Mouse (Mus musculus) embryonic facial prominence, embryonic 13.5 days (tissue): ENCODE measurements around the gene Psmb3. TPM values are rescaled to one million over a fixed set of nuclear protein-coding genes. Genes with fewer than 3 reads are reported as not detected.
A peak's percentile ranks its signal among the peaks of the same experiment; 100 is the strongest.
"Not testable (repeated sequence)": the region's sequence is repeated elsewhere in the genome, so short reads cannot be mapped to it uniquely, and the experiment has no call there.

Experiments used
- ATAC-seq: fragments of 200-750 bp; cut with Nextera tagmentation; 2 replicates; pipeline ENCODE4 v1.8.0; 2017; ENCODE audit warnings: low read depth; ENCODE audit not compliant: insufficient number of reproducible peaks, insufficient read depth, low FRiP score, low TSS enrichment
- H3K27ac ChIP-seq: fragments of 300-500 bp; sonication (generic); 2 replicates; pipeline ENCODE4 v1.5.1; 2015; ENCODE audit warnings: moderate library complexity, mild to moderate bottlenecking, inconsistent platforms
- H3K27me3 ChIP-seq: fragments of 300-500 bp; sonication (generic); 2 replicates; pipeline ENCODE4 v1.6.1; 2015; ENCODE audit warnings: mild to moderate bottlenecking, inconsistent platforms
- H3K36me3 ChIP-seq: fragments of 300-500 bp; sonication (generic); 2 replicates; pipeline ENCODE4 v1.6.1; 2015; ENCODE audit warnings: mild to moderate bottlenecking, inconsistent platforms
- H3K4me1 ChIP-seq: fragments of 300-500 bp; sonication (generic); 2 replicates; pipeline ENCODE4 v1.6.1; 2015; ENCODE audit warnings: inconsistent platforms
- H3K4me2 ChIP-seq: fragments of 300-500 bp; sonication (generic); 2 replicates; pipeline ENCODE4 v1.6.1; 2015; ENCODE audit warnings: moderate library complexity, mild to moderate bottlenecking, inconsistent platforms
- H3K4me3 ChIP-seq: fragments of 300-500 bp; sonication (generic); 2 replicates; pipeline ENCODE4 v1.5.1; 2015; ENCODE audit warnings: mild to moderate bottlenecking, inconsistent platforms
- H3K9ac ChIP-seq: fragments of 300-500 bp; sonication (generic); 2 replicates; pipeline ENCODE4 v1.6.1; 2015; ENCODE audit warnings: mild to moderate bottlenecking, inconsistent platforms
- H3K9me3 ChIP-seq: fragments of 300-500 bp; sonication (generic); 2 replicates; pipeline ENCODE4 v1.6.1; 2016; ENCODE audit warnings: inconsistent platforms
- whole genome bisulfite sequencing: fragments of 180-500 bp; shearing (Covaris S2); methylation state at CpG from one replicate; pipeline ENCODE4 v1.1.7; 2015; ENCODE audit warnings: mixed read lengths; 5-methylcytosine and 5-hydroxymethylcytosine counted together
- polyA plus RNA-seq: library from polyadenylated mRNA; unstranded; fragments of >200 nt; fragmentation: Nextera tagmentation; extraction: Ambion mirVana; gene quantifications from 2 replicates; pipeline ENCODE4 v1.2.1, GENCODE M21; 2015

The Psmb3 gene
- polyA plus RNA-seq, 1 experiment from 2014 or later, result 487 TPM

- Histone ChIP-seq H3K4me2 (no peak overlapping the region), H3K27ac (no peak overlapping the region), H3K9me3 (no peaks in the 10 kb centered on the region), H3K9ac (0 out of 2 replicates have a peak overlapping the region, but pooled peaks have one; percentile 6), H3K4me3 (no peak overlapping the region), H3K4me1 (peaks cover 5% of the 10 kb centered on the region), H3K27me3 (no peaks in the 10 kb centered on the region), H3K36me3 (peaks cover 83% of the 10 kb centered on the region)
- 73% methylated on average over 7 of the region's 7 CpGs for WGBS
- no peak for ATAC-seq
Measured at GRCm38 (mm10) chr11:97728730-97729129, 25.5 kb downstream of the Psmb3 start.

- Histone ChIP-seq H3K4me3 (no peak overlapping the region), H3K9ac (0 out of 2 replicates have a peak overlapping the region, but pooled peaks have one; percentile 32), H3K36me3 (peaks cover 39% of the 10 kb centered on the region), H3K27me3 (no peaks in the 10 kb centered on the region), H3K4me1 (peaks cover 21% of the 10 kb centered on the region), H3K9me3 (no peaks in the 10 kb centered on the region), H3K27ac (peak overlapping the region; percentile 51), H3K4me2 (peak overlapping the region; percentile 17; the same call in 1 of the 2 replicates)
- 12% methylated on average over 10 of the region's 10 CpGs for WGBS
- no peak for ATAC-seq
Measured at GRCm38 (mm10) chr11:97733689-97734088, 30.5 kb downstream of the Psmb3 start.

- H3K4me1 ChIP-seq, result peaks cover 25% of the 10 kb centered on the region
- not testable (repeated sequence) for H3K4me2 ChIP-seq, ATAC-seq, H3K27me3 ChIP-seq, H3K9me3 ChIP-seq, H3K4me3 ChIP-seq, H3K9ac ChIP-seq, H3K27ac ChIP-seq
- peaks cover 28% of the 10 kb centered on the region for H3K36me3 ChIP-seq
- 78% methylated on average over 5 of the region's 5 CpGs for WGBS
Measured at GRCm38 (mm10) chr11:97734810-97735209, 31.6 kb downstream of the Psmb3 start.

- ATAC-seq, result no peak
- Histone ChIP-seq H3K9ac (no peak overlapping the region), H3K27me3 (no peaks in the 10 kb centered on the region), H3K27ac (no peak overlapping the region), H3K4me3 (no peak overlapping the region), H3K9me3 (no peaks in the 10 kb centered on the region), H3K36me3 (peaks cover 14% of the 10 kb centered on the region), H3K4me2 (no peak overlapping the region), H3K4me1 (peaks cover 33% of the 10 kb centered on the region)
- WGBS, result 82% methylated on average over 5 of the region's 5 CpGs
Measured at GRCm38 (mm10) chr11:97736645-97737044, 33.4 kb downstream of the Psmb3 start.

DNA sequence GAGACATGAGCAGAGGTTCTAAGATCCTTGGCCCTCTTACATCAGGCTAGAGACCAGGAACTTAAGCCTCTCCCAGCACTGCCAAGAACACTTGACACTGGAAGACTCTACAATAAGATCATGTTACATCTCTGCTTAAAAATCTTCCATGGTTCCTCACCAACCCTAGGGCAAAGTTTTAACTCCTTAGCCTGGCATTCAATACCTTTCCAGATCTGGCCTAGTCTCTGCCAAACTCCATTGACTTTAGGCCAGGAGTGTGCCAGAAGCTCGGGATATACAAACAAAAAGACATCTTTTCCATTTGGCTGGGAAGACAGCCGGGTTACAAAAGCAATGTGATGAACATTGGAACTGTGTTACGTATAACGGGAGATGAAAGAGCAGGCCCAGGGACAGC, 34.4 kb downstream of the Psmb3 start:
- no peak overlapping the region for H3K9ac ChIP-seq
- H3K4me2 ChIP-seq, result no peak overlapping the region
- ATAC-seq, result no peak

GRCm38 (mm10) chr11:97738703-97739102, 35.5 kb downstream of the Psmb3 start:
- Histone ChIP-seq H3K4me1 (peaks cover 46% of the 10 kb centered on the region), H3K27me3 (no peaks in the 10 kb centered on the region), H3K4me2 (no peak overlapping the region), H3K9ac (no peak overlapping the region), H3K4me3 (no peak overlapping the region), H3K9me3 (no peaks in the 10 kb centered on the region), H3K36me3 (0 out of 2 replicates have a peak, but pooled peaks cover 5% of the 10 kb centered on the region), H3K27ac (no peak overlapping the region)
- WGBS, result 64% methylated on average over 6 of the region's 6 CpGs
- no peak for ATAC-seq

More for the DNA sequence above, 34.4 kb downstream of the Psmb3 start:
- Histone ChIP-seq H3K9me3 (no peaks in the 10 kb centered on the region), H3K36me3 (peaks cover 5% of the 10 kb centered on the region), H3K4me1 (peaks cover 40% of the 10 kb centered on the region), H3K4me3 (no peak overlapping the region), H3K27ac (peak overlapping the region; percentile 44; the same call in 1 of the 2 replicates), H3K27me3 (no peaks in the 10 kb centered on the region)
- 41% methylated on average over 4 of the region's 4 CpGs for WGBS

GRCm38 (mm10) chr11:97739155-97739554, 36.0 kb downstream of the Psmb3 start:
- Histone ChIP-seq H3K4me2 (no peak overlapping the region), H3K4me3 (no peak overlapping the region), H3K27me3 (no peaks in the 10 kb centered on the region), H3K27ac (no peak overlapping the region), H3K9ac (no peak overlapping the region), H3K9me3 (no peaks in the 10 kb centered on the region), H3K36me3 (0 out of 2 replicates have a peak, but pooled peaks cover 5% of the 10 kb centered on the region), H3K4me1 (peaks cover 42% of the 10 kb centered on the region)
- WGBS, result 84% methylated on average over 3 of the region's 3 CpGs
- no peak for ATAC-seq

GRCm38 (mm10) chr11:97740190-97740589, 37.0 kb downstream of the Psmb3 start:
- no peak overlapping the region for H3K4me3 ChIP-seq
- H3K36me3 ChIP-seq, result 0 out of 2 replicates have a peak, but pooled peaks cover 5% of the 10 kb centered on the region
- WGBS, result 35% methylated on average over 7 of the region's 7 CpGs
- H3K9ac ChIP-seq, result no peak overlapping the region; the same call in 1 of the 2 replicates
- H3K27me3 ChIP-seq, result no peaks in the 10 kb centered on the region
- no peaks in the 10 kb centered on the region for H3K9me3 ChIP-seq
- peaks cover 39% of the 10 kb centered on the region for H3K4me1 ChIP-seq
- peak overlapping the region; percentile 0; the same call in 1 of the 2 replicates for H3K4me2 ChIP-seq
- H3K27ac ChIP-seq, result no peak overlapping the region
- ATAC-seq, result no peak

DNA sequence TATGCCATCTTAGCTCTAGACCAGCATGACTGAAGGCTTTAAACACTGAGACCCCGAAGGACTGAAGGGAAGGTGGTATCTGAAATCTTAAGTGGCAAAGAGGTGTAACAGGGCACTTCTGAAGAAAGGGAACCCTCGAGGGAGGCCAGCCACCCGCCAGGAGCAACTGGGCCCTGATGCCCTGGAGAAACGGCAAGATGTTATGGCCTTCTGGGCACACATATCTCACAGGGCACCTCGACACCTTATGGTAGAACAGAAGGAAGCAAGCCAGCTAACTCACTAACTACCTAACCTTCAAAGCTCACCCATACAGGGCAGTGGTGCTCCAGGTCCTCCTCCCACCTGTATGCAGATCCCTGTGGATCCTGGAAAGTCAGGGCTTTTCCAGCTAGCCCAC, 39.0 kb downstream of the Psmb3 start:
- peak overlapping the region; percentile 82; the same call in 1 of the 2 replicates for H3K4me2 ChIP-seq
- H3K27me3 ChIP-seq, result no peaks in the 10 kb centered on the region
- WGBS, result 88% methylated on average over 5 of the region's 5 CpGs
- H3K9ac ChIP-seq, result no peak overlapping the region
- peaks cover 13% of the 10 kb centered on the region for H3K36me3 ChIP-seq
- H3K27ac ChIP-seq, result no peak overlapping the region
- ATAC-seq, result no peak
- H3K4me1 ChIP-seq, result peaks cover 39% of the 10 kb centered on the region
- peak overlapping the region; percentile 76; the same call in 1 of the 2 replicates for H3K4me3 ChIP-seq
- H3K9me3 ChIP-seq, result no peaks in the 10 kb centered on the region

DNA sequence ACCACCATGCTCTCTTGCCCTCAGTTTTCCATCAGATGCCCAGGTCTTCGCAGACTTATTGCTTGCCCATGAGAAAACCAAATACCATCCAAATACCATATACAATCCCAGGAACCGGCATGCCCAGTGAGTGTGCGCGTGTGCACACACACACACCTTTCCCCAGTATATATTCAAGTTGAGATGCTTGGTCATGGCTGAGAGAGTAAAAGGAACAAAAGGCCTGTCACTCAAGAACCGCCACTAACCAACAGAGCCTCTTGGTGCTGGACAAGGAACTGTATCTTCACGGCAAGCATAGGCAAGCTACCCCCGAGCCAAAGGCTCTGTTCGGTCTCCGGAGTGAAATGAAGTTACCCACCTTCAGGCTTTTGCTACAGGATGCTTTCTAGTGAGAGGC, 39.4 kb downstream of the Psmb3 start:
- H3K27ac ChIP-seq, result no peak overlapping the region
- H3K9me3 ChIP-seq, result no peaks in the 10 kb centered on the region
- H3K36me3 ChIP-seq, result peaks cover 17% of the 10 kb centered on the region
- peak overlapping the region; percentile 82 for H3K4me2 ChIP-seq
- ATAC-seq, result no peak
- H3K4me3 ChIP-seq, result peak overlapping the region; percentile 76
- H3K27me3 ChIP-seq, result no peaks in the 10 kb centered on the region
- peak overlapping the region; percentile 90 for H3K9ac ChIP-seq
- WGBS, result 75% methylated on average over 9 of the region's 9 CpGs
- H3K4me1 ChIP-seq, result peaks cover 37% of the 10 kb centered on the region

- Histone ChIP-seq H3K4me2 (peak overlapping the region; percentile 82), H3K27ac (peak overlapping the region; percentile 94; the same call in 1 of the 2 replicates), H3K9me3 (no peaks in the 10 kb centered on the region), H3K4me1 (peaks cover 30% of the 10 kb centered on the region), H3K27me3 (no peaks in the 10 kb centered on the region), H3K9ac (peak overlapping the region; percentile 90), H3K4me3 (peak overlapping the region; percentile 76), H3K36me3 (peaks cover 26% of the 10 kb centered on the region)
- 33% methylated on average over 9 of the region's 9 CpGs for WGBS
- ATAC-seq, result no peak
Measured at GRCm38 (mm10) chr11:97743423-97743822, 40.2 kb downstream of the Psmb3 start.

DNA sequence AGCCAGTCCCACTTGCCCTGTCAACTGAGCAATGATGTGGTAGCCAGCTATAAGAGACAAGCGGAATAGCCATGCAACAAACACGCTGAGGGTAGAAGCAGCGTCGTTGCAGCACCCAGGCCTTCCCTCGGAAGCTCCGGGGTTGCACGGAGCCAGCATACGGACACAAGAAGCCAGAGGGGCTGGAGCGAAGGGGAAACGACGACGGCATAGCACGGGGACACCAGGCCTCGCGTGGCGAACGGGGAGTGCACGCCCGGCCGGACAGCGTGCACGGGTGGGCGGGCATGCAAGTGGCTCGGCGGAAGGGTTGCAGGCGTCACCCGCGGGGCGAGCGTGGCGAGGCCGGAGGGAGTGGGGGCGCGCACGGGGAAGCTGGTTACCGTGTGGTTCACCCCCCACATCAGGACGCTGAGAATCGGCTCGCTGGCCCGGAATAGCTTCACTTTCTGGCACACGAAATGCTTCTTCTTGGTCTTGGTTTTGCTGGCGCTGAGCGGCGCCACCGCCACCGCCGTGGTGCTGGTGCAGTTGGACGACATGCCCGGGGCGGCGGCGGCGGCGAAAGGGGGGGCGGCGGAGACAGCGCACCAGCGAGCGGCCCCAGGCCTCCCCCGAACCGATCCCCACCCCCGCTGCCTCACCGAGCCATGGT, 41.0 kb downstream of the Psmb3 start, which contains the start of gene Pip4k2b:
Gene Pip4k2b (minus strand): TSS at position 642 of the 655 bp plus-strand sequence.
- Histone ChIP-seq H3K4me2 (peak within 1 kb of the TSS; percentile 82), H3K4me3 (peak within 1 kb of the TSS; percentile 76), H3K27ac (peak within 1 kb of the TSS; percentile 94), H3K9me3 (no peaks in the 10 kb centered on the region), H3K27me3 (no peaks in the 10 kb centered on the region), H3K36me3 (peaks cover 32% of the 10 kb centered on the region), H3K9ac (peak within 1 kb of the TSS; percentile 90), H3K4me1 (peaks cover 26% of the 10 kb centered on the region)
- 1% methylated on average over 59 of the region's 63 CpGs for WGBS
- peak; percentile 29 for ATAC-seq
